Mouse (Mus musculus): ENCODE measurements around the gene Mrgpra9.
"Not testable (repeated sequence)": the region's sequence is repeated elsewhere in the genome, so short reads cannot be mapped to it uniquely, and the experiment has no call there.

Mrgpra9 gene

DNA sequence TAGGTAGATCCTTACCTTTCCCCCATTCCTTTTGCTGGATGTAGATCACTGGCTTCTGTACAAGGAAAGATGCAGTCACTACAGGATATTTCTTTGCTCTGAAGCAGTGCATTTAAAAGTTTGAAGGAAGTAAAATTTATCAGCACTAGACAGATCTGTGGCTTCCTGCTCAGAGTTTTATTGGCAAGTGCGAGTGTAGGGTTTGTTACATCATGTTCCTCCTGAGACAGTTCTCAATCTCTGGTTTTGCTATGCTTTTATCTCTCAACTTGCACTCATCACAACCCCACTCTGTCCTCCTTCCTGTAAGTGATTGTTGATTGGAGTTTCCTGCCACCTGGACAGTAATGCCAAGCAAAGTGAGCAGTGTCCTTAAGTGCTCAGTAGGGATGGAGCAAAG, at the start of gene Mrgpra9:
TSS of gene Mrgpra9 (minus strand) at position 79 of the 400 bp plus-strand sequence.
- no peak for DNase-seq (ENCODE audit: low spot score in 2 of 2)

DNA sequence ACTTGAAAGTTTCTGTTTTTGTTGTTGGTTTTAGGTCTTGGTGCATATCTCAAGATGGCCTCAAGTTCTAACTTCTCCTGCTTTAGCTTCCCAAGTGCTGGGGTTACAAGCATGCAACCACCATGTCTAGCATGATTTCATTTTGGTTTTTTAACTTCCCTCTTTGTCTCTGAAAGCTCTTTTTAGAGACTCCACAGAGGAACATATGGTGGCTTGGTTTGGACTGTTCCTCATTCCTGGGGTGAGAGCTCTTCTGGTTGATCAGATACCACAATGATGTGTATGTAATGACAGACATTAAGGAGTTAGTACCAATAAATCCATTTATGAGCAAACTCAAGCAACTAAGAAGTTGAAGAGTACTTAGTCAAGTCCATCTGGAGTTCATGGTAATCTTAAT, 47.0 kb upstream of the Mrgpra9 start:
- DNase-seq (ENCODE audit: low spot score in 2 of 2) = not testable (repeated sequence)

- DNase-seq (ENCODE audit: low spot score in 2 of 2) = not testable (repeated sequence)
Observed at GRCm38 (mm10) chr7:47271547-47271946, 18.9 kb upstream of the Mrgpra9 start.

GRCm38 (mm10) chr7:47244658-47245057, 8.0 kb downstream of the Mrgpra9 start:
- peak; percentile 17 to 68 for DNase-seq (ENCODE audit: low spot score in 2 of 2)

- no peak for DNase-seq (ENCODE audit: low spot score in 2 of 2)
Observed at GRCm38 (mm10) chr7:47204830-47205229, 47.8 kb downstream of the Mrgpra9 start, which contains the start of gene Mrgpra6. Gene Mrgpra6, minus strand, starts transcription at chr7:47204920.

DNA sequence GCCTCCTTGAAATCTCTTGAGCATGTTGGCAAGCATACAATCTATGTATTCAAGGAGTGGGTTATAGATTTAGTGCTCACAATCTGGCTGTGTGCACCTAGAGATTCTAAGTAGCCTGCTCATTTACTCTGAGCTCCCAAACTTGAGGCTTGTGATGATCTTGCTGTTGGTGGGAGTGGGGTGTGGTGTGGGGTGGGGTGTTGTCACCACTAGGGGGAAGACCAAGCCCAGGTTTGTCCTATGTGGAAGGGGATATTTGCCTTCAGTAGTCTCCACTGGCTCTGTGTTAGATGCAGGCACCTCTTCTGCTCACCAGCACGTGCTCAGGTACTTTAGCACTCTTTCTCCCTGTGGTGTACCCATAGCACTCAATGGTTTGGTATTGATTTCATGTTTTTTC, 57.4 kb downstream of the Mrgpra9 start:
- no peak for DNase-seq (ENCODE audit: low spot score in 2 of 2)

Measured in spleen, postnatal 4 days (tissue).